Comparison of ENCODE assay signal across 8 mouse cellular contexts in the genomic region with DNA sequence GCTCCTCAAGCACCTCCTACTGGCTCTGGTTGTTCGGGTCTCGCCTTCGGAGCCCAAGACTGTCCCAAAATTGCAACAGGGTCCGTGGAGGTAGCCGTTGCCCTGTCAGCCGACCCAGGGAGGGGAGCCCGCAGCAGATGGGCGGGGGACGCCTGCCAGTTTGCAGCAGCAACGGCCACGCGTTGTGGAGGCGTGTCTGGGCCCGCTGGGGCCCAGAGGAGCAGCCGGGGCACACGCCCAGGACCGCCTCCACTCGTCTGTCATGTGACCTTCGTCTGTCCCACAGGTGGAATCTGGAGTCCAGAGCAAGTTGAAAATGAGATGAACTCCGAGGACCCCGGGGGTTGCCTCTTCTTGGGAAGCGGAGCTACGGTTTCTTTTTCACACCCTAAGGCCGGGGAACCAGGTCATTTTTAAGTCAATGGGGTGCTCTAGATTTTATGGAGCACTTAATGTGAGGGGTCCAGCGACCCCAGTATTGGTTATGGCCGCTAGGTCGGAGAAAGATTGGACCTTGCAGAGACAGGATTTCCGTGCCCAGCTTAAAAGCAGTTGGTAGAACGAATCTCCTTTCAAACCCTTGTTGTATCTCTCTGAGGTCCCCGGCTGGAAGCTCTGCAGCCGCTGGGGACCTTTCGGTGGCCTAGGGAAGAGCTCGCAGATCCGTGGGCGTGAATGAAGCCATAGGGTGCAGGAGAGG. TPM values are rescaled to one million over a fixed set of nuclear protein-coding genes. Genes with fewer than 3 reads are reported as not detected.
DNase-seq lines count a peak whose midpoint lies in the region; ATAC-seq and TF ChIP-seq lines count a peak whose summit lies in the region.
"Had no signal": no experiment of that assay in that cellular context is flagged by ENCODE, and none has a peak within 500 bp of the region (broad histone marks: within the 10 kb centered on the region; RNA-seq: fewer than 3 reads in every experiment).

A gene (plus strand): TSS at position 283 of the 700 bp plus-strand sequence.

- H3K4me1 ChIP-seq in thymus, adult 2 months (replicated peaks; ENCODE audit: control insufficient read depth, insufficient read depth, low read length): peaks cover 19% of the 10 kb centered on the region
- H3K4me1 ChIP-seq in heart, postnatal 0 days (ENCODE audit: control insufficient read depth, insufficient read depth): no peaks in the 10 kb centered on the region
- peaks cover 15% of the 10 kb centered on the region for H3K4me1 ChIP-seq in liver, embryonic 11.5 days (replicated peaks; ENCODE audit: control insufficient read depth, insufficient read depth, low read length)

- no peaks in the 10 kb centered on the region for H3K9me3 ChIP-seq in heart, postnatal 0 days (replicated peaks; ENCODE audit: control insufficient read depth, low read length)
- H3K9me3 ChIP-seq in liver, embryonic 11.5 days (ENCODE audit: control insufficient read depth, low read length): no peaks in the 10 kb centered on the region

- no peak within 1 kb of the TSS for H3K27ac ChIP-seq in thymus, adult 2 months (ENCODE audit: control insufficient read depth, insufficient read depth, low read length)
- no peak within 1 kb of the TSS for H3K27ac ChIP-seq in heart, postnatal 0 days (ENCODE audit: low read depth)
- no peak within 1 kb of the TSS for H3K27ac ChIP-seq in liver, embryonic 11.5 days (ENCODE audit: low read depth, low read length)

- no peak within 1 kb of the TSS for H3K4me3 ChIP-seq in thymus, adult 2 months (ENCODE audit: control insufficient read depth, insufficient read depth, low read length)
- H3K4me3 ChIP-seq in heart, postnatal 0 days (ENCODE audit: low read depth, low read length): peak within 1 kb of the TSS; percentile 39
- peak within 1 kb of the TSS; percentile 36 for H3K4me3 ChIP-seq in liver, embryonic 11.5 days (ENCODE audit: low read depth, low read length)

- 2% methylated on average over 35 of the region's 35 CpGs for WGBS in thymus, adult 2 months
- WGBS in heart, postnatal 0 days: 5% methylated on average over 34 of the region's 35 CpGs
- 5% methylated on average over 35 of the region's 35 CpGs for WGBS in liver, embryonic 11.5 days

- no peak for ATAC-seq in heart, postnatal 0 days (ENCODE audit: insufficient read depth, low read depth)
- peak; percentile 44 for ATAC-seq in liver, embryonic 11.5 days (replicated peaks; ENCODE audit: low FRiP score)

- DNase-seq in thymus, postnatal 4 days: peak; percentile 42
- no peak for DNase-seq in thymus, adult 2 months
- no peak for DNase-seq in heart, postnatal 0 days (ENCODE audit: low spot score)
- DNase-seq in liver, embryonic 11.5 days (ENCODE audit: low spot score): peak; percentile 60
- peak; percentile 60 for DNase-seq in retina, postnatal 1 day
- no peak for DNase-seq in thymus, adult 18-20 months
- DNase-seq in ovary, postnatal 10 days (ENCODE audit: low spot score): no peak

- H3K9ac ChIP-seq in heart, postnatal 0 days (replicated peaks; ENCODE audit: low read depth, low read length): no peak within 1 kb of the TSS
- no peak within 1 kb of the TSS; the same call in 1 of the 2 replicates for H3K9ac ChIP-seq in liver, embryonic 11.5 days (ENCODE audit: low read depth, low read length)

- no peaks in the 10 kb centered on the region for H3K36me3 ChIP-seq in thymus, adult 2 months (ENCODE audit: control insufficient read depth, insufficient read depth, low read length)
- no peaks in the 10 kb centered on the region for H3K36me3 ChIP-seq in heart, postnatal 0 days (replicated peaks; ENCODE audit: control insufficient read depth, insufficient read depth, low read length)
- no peaks in the 10 kb centered on the region for H3K36me3 ChIP-seq in liver, embryonic 11.5 days (ENCODE audit: control insufficient read depth, insufficient read depth, low read length)

- no peak for TF ChIP-seq POLR2A in thymus, adult 2 months (IDR thresholded peaks at IDR 0.05; ENCODE audit: control insufficient read depth, extremely low read depth, insufficient read depth, low read length, poor library complexity)

- peak within 1 kb of the TSS; percentile 55 for H3K4me2 ChIP-seq in heart, postnatal 0 days (ENCODE audit: low read depth, low read length)
- peak within 1 kb of the TSS; percentile 68 for H3K4me2 ChIP-seq in liver, embryonic 11.5 days

- no peak for TF ChIP-seq EP300 in heart, postnatal 0 days (IDR thresholded peaks at IDR 0.05; ENCODE audit: low read depth)

- H3K27me3 ChIP-seq in thymus, adult 2 months (ENCODE audit: control insufficient read depth, insufficient read depth, low read length): peaks cover 17% of the 10 kb centered on the region; the same call in 1 of the 2 replicates
- H3K27me3 ChIP-seq in heart, postnatal 0 days (ENCODE audit: control insufficient read depth, insufficient read depth, low read length): peaks cover 61% of the 10 kb centered on the region
- H3K27me3 ChIP-seq in liver, embryonic 11.5 days (replicated peaks; ENCODE audit: control insufficient read depth, insufficient read depth, low read length): peaks cover 59% of the 10 kb centered on the region

- no peak for TF ChIP-seq CTCF in thymus, adult 2 months (IDR thresholded peaks at IDR 0.05; ENCODE audit: borderline replicate concordance, control insufficient read depth, extremely low read depth, insufficient read depth, low read length, poor library complexity)
- TF ChIP-seq CTCF in heart, postnatal 0 days (IDR thresholded peaks at IDR 0.05; ENCODE audit: low read depth): no peak

RNA-seq across cellular contexts. Expression of the gene that starts here (rescaled TPM):
- 0.07 and 0.20 TPM in 2 replicates for polyA plus RNA-seq in thymus, adult 2 months (2012; rRNA removed)
- total RNA-seq in heart, postnatal 0 days (2014; rRNA removed; ENCODE audit: low replicate concordance): not detected in 2 replicates
- not detected in 2 replicates for polyA plus RNA-seq in heart, postnatal 0 days (2015; fragmentation: Nextera tagmentation; extraction: Ambion mirVana)
- not detected in 2 replicates for polyA plus RNA-seq in liver, embryonic 11.5 days (2014; fragmentation: Nextera tagmentation; extraction: Ambion mirVana)
- polyA plus RNA-seq: cortical plate, adult 2 months had no signal

Comparison
In these comparisons a context has a peak if more than half of its experiments do, and no peak if none do; other contexts are left out.
1. DNase-seq: peak in thymus, postnatal 4 days (single experiment) and retina, postnatal 1 day (single experiment); none in thymus, adult 2 months (single experiment), heart, postnatal 0 days (single experiment), thymus, adult 18-20 months (0 of 2) and ovary, postnatal 10 days (single experiment).
2. Peak in DNase-seq, ATAC-seq, H3K4me3 ChIP-seq and H3K4me2 ChIP-seq in liver, embryonic 11.5 days; RNA of the gene not detected or under 1 TPM.